In genomic region chr11:83849529-83850335, GRCm38 (mm10) we compare ENCODE assay signal across 9 mouse cellular contexts. TPM values are rescaled to one million over a fixed set of nuclear protein-coding genes. Genes with fewer than 3 reads are reported as not detected.
DNase-seq lines count a peak whose midpoint lies in the region; ATAC-seq and TF ChIP-seq lines count a peak whose summit lies in the region.
"Had no signal": no experiment of that assay in that cellular context is flagged by ENCODE, and none has a peak within 500 bp of the region (broad histone marks: within the 10 kb centered on the region; RNA-seq: fewer than 3 reads in every experiment).

Hnf1b (plus strand) TSS chr11:83850063.

- peak within 1 kb of the TSS; percentile 79 for H3K4me2 ChIP-seq in intestine, postnatal 0 days (replicated peaks; ENCODE audit: low read depth)
- peak within 1 kb of the TSS; percentile 62 for H3K4me2 ChIP-seq in lung, postnatal 0 days (replicated peaks; ENCODE audit: low read depth, low read length)
- H3K4me2 ChIP-seq: neural tube, embryonic 13.5 days had no signal

- H3K27ac ChIP-seq in intestine, postnatal 0 days (ENCODE audit: low read depth, low read length): peak within 1 kb of the TSS; percentile 88
- peak within 1 kb of the TSS; percentile 92 for H3K27ac ChIP-seq in lung, postnatal 0 days (ENCODE audit: low read length)
- H3K27ac ChIP-seq: neural tube, embryonic 13.5 days had no signal

- no peaks in the 10 kb centered on the region; the same call in 1 of the 2 replicates for H3K27me3 ChIP-seq in intestine, postnatal 0 days (replicated peaks; ENCODE audit: control insufficient read depth, insufficient read depth, low read length)
- H3K27me3 ChIP-seq in lung, postnatal 0 days (replicated peaks; ENCODE audit: insufficient read depth, low read length): peaks cover 26% of the 10 kb centered on the region; the same call in 1 of the 2 replicates

- intact Hi-C loops in left cerebral cortex, postnatal 36 days (cut with DNase I): loop anchor here (5.0 to 10.0 kb wide), 3 partner anchors 93 to 1985 kb away; partner anchors contain the start of genes Ddx52 and Tbx2

- peak; percentile 11 for DNase-seq in ovary, postnatal 14 days (ENCODE audit: low spot score)
- no peak for DNase-seq in ovary, adult 18-20 months (ENCODE audit: low spot score)
- peak; percentile 33 for DNase-seq in embryo, embryonic 9.5 days (ENCODE audit: extremely low spot score)
- peak; percentile 59 for DNase-seq in lung, postnatal 0 days (ENCODE audit: low spot score)
- DNase-seq in left cerebral cortex, postnatal 36 days (ENCODE audit: low spot score in 2 of 2): no peak
- DNase-seq in frontal cortex, postnatal 10 days (ENCODE audit: low spot score in 2 of 2): no peak

- H3K36me3 ChIP-seq in intestine, postnatal 0 days (ENCODE audit: control insufficient read depth, insufficient read depth): no peaks in the 10 kb centered on the region
- no peaks in the 10 kb centered on the region for H3K36me3 ChIP-seq in lung, postnatal 0 days (ENCODE audit: insufficient read depth, low read length)
- H3K36me3 ChIP-seq: neural tube, embryonic 13.5 days had no signal

- peak within 1 kb of the TSS; percentile 44 for H3K4me3 ChIP-seq in intestine, postnatal 0 days (ENCODE audit: low read depth, low read length)
- peak within 1 kb of the TSS; percentile 45 for H3K4me3 ChIP-seq in lung, postnatal 0 days (ENCODE audit: low read depth, low read length)
- H3K4me3 ChIP-seq: neural tube, embryonic 13.5 days had no signal

- ATAC-seq in intestine, postnatal 0 days: peak; percentile 46; the same call in 1 of the 2 replicates
- peak; percentile 36 for ATAC-seq in lung, postnatal 0 days

- no peak for TF ChIP-seq CTCF in intestine, postnatal 0 days (IDR thresholded peaks at IDR 0.05; ENCODE audit: low read depth)
- TF ChIP-seq CTCF in lung, postnatal 0 days (IDR thresholded peaks at IDR 0.05): no peak

- H3K9ac ChIP-seq in intestine, postnatal 0 days (ENCODE audit: low read depth, low read length): peak within 1 kb of the TSS; percentile 65
- H3K9ac ChIP-seq in lung, postnatal 0 days (replicated peaks; ENCODE audit: low read depth): peak within 1 kb of the TSS; percentile 58
- H3K9ac ChIP-seq: neural tube, embryonic 13.5 days had no signal

- H3K4me1 ChIP-seq in intestine, postnatal 0 days (replicated peaks; ENCODE audit: control insufficient read depth, insufficient read depth, low read length): no peaks in the 10 kb centered on the region
- no peaks in the 10 kb centered on the region for H3K4me1 ChIP-seq in lung, postnatal 0 days (ENCODE audit: insufficient read depth, low read depth, low read length)

- WGBS in intestine, postnatal 0 days: 1% methylated on average over 29 of the region's 36 CpGs
- 1% methylated on average over 31 of the region's 36 CpGs for WGBS in lung, postnatal 0 days

- no peaks in the 10 kb centered on the region for H3K9me3 ChIP-seq in intestine, postnatal 0 days (ENCODE audit: control insufficient read depth)
- H3K9me3 ChIP-seq in lung, postnatal 0 days (ENCODE audit: low read length): no peaks in the 10 kb centered on the region
- H3K9me3 ChIP-seq: neural tube, embryonic 13.5 days had no signal

- no peak for TF ChIP-seq EP300 in lung, postnatal 0 days (IDR thresholded peaks at IDR 0.05)

RNA-seq across cellular contexts. Expression of gene Hnf1b, which starts in this region (rescaled TPM):
- polyA plus RNA-seq in intestine, postnatal 0 days (2015; fragmentation: Nextera tagmentation; extraction: Ambion mirVana): 12.0 and 13.2 TPM in 2 replicates
- 9.0 and 11.4 TPM in 2 replicates for polyA plus RNA-seq in lung, postnatal 0 days (2015; fragmentation: Nextera tagmentation; extraction: Ambion mirVana)
- total RNA-seq in left cerebral cortex, postnatal 36 days (2021): under 1 TPM; 0.23 to 0.47 TPM
- total RNA-seq: common myeloid progenitor, adult 5-6 weeks had no signal

Comparison
In these comparisons a context has a peak if more than half of its experiments do, and no peak if none do; other contexts are left out.
1. DNase-seq: peak in ovary, postnatal 14 days (single experiment), embryo, embryonic 9.5 days (single experiment) and lung, postnatal 0 days (single experiment); none in ovary, adult 18-20 months (single experiment), left cerebral cortex, postnatal 36 days (0 of 2) and frontal cortex, postnatal 10 days (0 of 2).